11 mouse cellular contexts compared by ENCODE assay signal in the genomic region with DNA sequence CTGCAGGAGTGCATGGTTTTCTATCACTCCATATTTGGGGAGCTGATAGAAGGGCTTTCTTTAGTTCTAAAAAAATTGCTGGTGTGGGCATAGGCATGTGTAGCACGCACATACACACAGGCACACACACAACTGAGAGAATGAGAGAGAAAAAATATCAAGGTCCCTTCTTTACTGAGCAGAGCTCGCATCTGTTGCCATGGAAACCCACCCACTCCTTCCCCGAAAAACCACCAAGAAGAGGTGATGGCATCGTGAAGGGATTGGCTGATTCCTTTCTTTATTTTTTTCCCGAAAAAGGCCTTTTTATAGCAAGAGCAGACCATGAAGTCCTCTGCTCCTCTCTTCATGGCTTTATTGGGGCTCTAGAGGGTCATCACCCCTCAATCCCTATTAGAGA. TPM values are rescaled to one million over a fixed set of nuclear protein-coding genes. Genes with fewer than 3 reads are reported as not detected.
DNase-seq lines count a peak whose midpoint lies in the region; ATAC-seq and TF ChIP-seq lines count a peak whose summit lies in the region.
"Had no signal": no experiment of that assay in that cellular context is flagged by ENCODE, and none has a peak within 500 bp of the region (broad histone marks: within the 10 kb centered on the region; RNA-seq: fewer than 3 reads in every experiment).

No protein-coding gene starts in this region.

- no peaks in the 10 kb centered on the region for H3K36me3 ChIP-seq in forebrain, embryonic 11.5 days (ENCODE audit: control insufficient read depth, insufficient read depth, low read length)
- no peaks in the 10 kb centered on the region for H3K36me3 ChIP-seq in forebrain, embryonic 10.5 days (replicated peaks)
- H3K36me3 ChIP-seq: kidney, embryonic 15.5 days; liver, embryonic 13.5 days had no signal

- peak; percentile 4 for DNase-seq in forebrain, embryonic 11.5 days (ENCODE audit: low spot score)
- DNase-seq in forebrain, embryonic 10.5 days (ENCODE audit: extremely low spot score, low spot score) = no peak
- peak; percentile 14 for DNase-seq in thymus, postnatal 14 days
- no peak for DNase-seq in thymus, postnatal 0 days (ENCODE audit: low spot score)
- peak; percentile 80 to 86 for DNase-seq in left cerebral cortex, adult 2 months (ENCODE audit: extremely low spot score in 1 of 2, low spot score in 2 of 2)
- DNase-seq in telencephalon, adult 2 months (ENCODE audit: low read depth, low spot score) = peak; percentile 97
- DNase-seq in cerebellum, adult 11 months = no peak
- no peak for DNase-seq in c-Kit-positive CD71-positive TER-119-positive erythroid progenitor cells, embryonic 14.5 days (ENCODE audit: low spot score)
- DNase-seq: liver, embryonic 13.5 days had no signal

- intact Hi-C loops in left cerebral cortex, adult 2 months (cut with DNase I) = no loop called here

- 65% methylated on average over 5 of the region's 5 CpGs for WGBS in forebrain, embryonic 11.5 days
- WGBS in forebrain, embryonic 10.5 days = 69% methylated on average over 5 of the region's 5 CpGs

- H3K9me3 ChIP-seq in forebrain, embryonic 11.5 days (ENCODE audit: control insufficient read depth, low read length) = no peaks in the 10 kb centered on the region
- no peaks in the 10 kb centered on the region for H3K9me3 ChIP-seq in forebrain, embryonic 10.5 days
- H3K9me3 ChIP-seq: kidney, embryonic 15.5 days; liver, embryonic 13.5 days had no signal

- no peak overlapping the region for H3K4me3 ChIP-seq in forebrain, embryonic 11.5 days (ENCODE audit: low read depth, low read length)
- no peak overlapping the region for H3K4me3 ChIP-seq in forebrain, embryonic 10.5 days
- H3K4me3 ChIP-seq in left cerebral cortex, adult 2 months = no peak overlapping the region
- H3K4me3 ChIP-seq: kidney, embryonic 15.5 days; liver, embryonic 13.5 days had no signal

- no peak overlapping the region for H3K4me2 ChIP-seq in forebrain, embryonic 11.5 days (ENCODE audit: low read depth, low read length, severe bottlenecking)
- H3K4me2 ChIP-seq: kidney, embryonic 15.5 days; liver, embryonic 13.5 days had no signal

- ATAC-seq in forebrain, embryonic 11.5 days (replicated peaks; ENCODE audit: low FRiP score) = no peak

- H3K4me1 ChIP-seq in forebrain, embryonic 11.5 days (replicated peaks; ENCODE audit: control insufficient read depth, insufficient read depth, low read length) = no peaks in the 10 kb centered on the region
- H3K4me1 ChIP-seq in forebrain, embryonic 10.5 days = peaks cover 15% of the 10 kb centered on the region
- H3K4me1 ChIP-seq: liver, embryonic 13.5 days had no signal

- no peak for TF ChIP-seq CTCF in left cerebral cortex, adult 2 months (IDR thresholded peaks at IDR 0.05)

- no peak overlapping the region for H3K27ac ChIP-seq in forebrain, embryonic 11.5 days (ENCODE audit: low read depth, low read length)
- H3K27ac ChIP-seq in forebrain, embryonic 10.5 days = no peak overlapping the region
- H3K27ac ChIP-seq in left cerebral cortex, adult 2 months = peak overlapping the region; percentile 92
- H3K27ac ChIP-seq: kidney, embryonic 15.5 days; liver, embryonic 13.5 days; stomach, postnatal 0 days had no signal

- peaks cover 24% of the 10 kb centered on the region for H3K27me3 ChIP-seq in forebrain, embryonic 11.5 days (ENCODE audit: control insufficient read depth, insufficient read depth, low read length)
- H3K27me3 ChIP-seq in forebrain, embryonic 10.5 days (ENCODE audit: poor library complexity, severe bottlenecking) = peaks cover 53% of the 10 kb centered on the region

- no peak overlapping the region for H3K9ac ChIP-seq in forebrain, embryonic 11.5 days (ENCODE audit: low read length)
- H3K9ac ChIP-seq: kidney, embryonic 15.5 days; liver, embryonic 13.5 days had no signal

RNA-seq across cellular contexts. Expression of gene Npas4, which starts 3.9 kb away (rescaled TPM):
- not detected in 2 replicates for polyA plus RNA-seq in forebrain, embryonic 11.5 days (2014; fragmentation: Nextera tagmentation; extraction: Ambion mirVana)
- not detected in 2 replicates for polyA plus RNA-seq in forebrain, embryonic 10.5 days (2016; fragmentation: Nextera tagmentation; extraction: Ambion mirVana)
- not detected in 2 replicates for polyA plus RNA-seq in thymus, postnatal 0 days (2015; fragmentation: Nextera tagmentation; extraction: Ambion mirVana)
- 10 to 100 TPM; 21.7 to 33.7 TPM for total RNA-seq in left cerebral cortex, adult 2 months (2021)
- polyA plus RNA-seq: liver, embryonic 13.5 days had no signal

RNA-seq across cellular contexts. Expression of gene Slc29a2, which starts 29.6 kb away (rescaled TPM):
- 5.5 and 8.3 TPM in 2 replicates for polyA plus RNA-seq in forebrain, embryonic 11.5 days (2014; fragmentation: Nextera tagmentation; extraction: Ambion mirVana)
- 9.3 and 10.1 TPM in 2 replicates for polyA plus RNA-seq in forebrain, embryonic 10.5 days (2016; fragmentation: Nextera tagmentation; extraction: Ambion mirVana)
- 1.5 and 1.7 TPM in 2 replicates for polyA plus RNA-seq in thymus, postnatal 0 days (2015; fragmentation: Nextera tagmentation; extraction: Ambion mirVana)
- total RNA-seq in left cerebral cortex, adult 2 months (2021) = 10 to 100 TPM; 16.6 to 16.7 TPM

RNA-seq across cellular contexts. Expression of gene Mrpl11, which starts 32.1 kb away (rescaled TPM):
- 136 and 145 TPM in 2 replicates for polyA plus RNA-seq in forebrain, embryonic 11.5 days (2014; fragmentation: Nextera tagmentation; extraction: Ambion mirVana)
- 153 and 161 TPM in 2 replicates for polyA plus RNA-seq in forebrain, embryonic 10.5 days (2016; fragmentation: Nextera tagmentation; extraction: Ambion mirVana)
- 106 and 107 TPM in 2 replicates for polyA plus RNA-seq in thymus, postnatal 0 days (2015; fragmentation: Nextera tagmentation; extraction: Ambion mirVana)
- 10 to 100 TPM; 52.7 to 55.3 TPM for total RNA-seq in left cerebral cortex, adult 2 months (2021)

RNA-seq across cellular contexts. Expression of gene B4gat1, which starts 44.6 kb away (rescaled TPM):
- polyA plus RNA-seq in forebrain, embryonic 11.5 days (2014; fragmentation: Nextera tagmentation; extraction: Ambion mirVana) = 35.2 and 40.4 TPM in 2 replicates
- 36.2 and 38.4 TPM in 2 replicates for polyA plus RNA-seq in forebrain, embryonic 10.5 days (2016; fragmentation: Nextera tagmentation; extraction: Ambion mirVana)
- 23.8 and 24.1 TPM in 2 replicates for polyA plus RNA-seq in thymus, postnatal 0 days (2015; fragmentation: Nextera tagmentation; extraction: Ambion mirVana)
- 100 to 1,000 TPM; 109 to 131 TPM for total RNA-seq in left cerebral cortex, adult 2 months (2021)

RNA-seq across cellular contexts. Expression of gene AC124502.3, which starts 44.6 kb away (rescaled TPM):
- 4.0 and 4.2 TPM in 2 replicates for polyA plus RNA-seq in forebrain, embryonic 11.5 days (2014; fragmentation: Nextera tagmentation; extraction: Ambion mirVana)
- 2.8 and 3.6 TPM in 2 replicates for polyA plus RNA-seq in forebrain, embryonic 10.5 days (2016; fragmentation: Nextera tagmentation; extraction: Ambion mirVana)
- 0.94 and 1.3 TPM in 2 replicates for polyA plus RNA-seq in thymus, postnatal 0 days (2015; fragmentation: Nextera tagmentation; extraction: Ambion mirVana)
- total RNA-seq in left cerebral cortex, adult 2 months (2021) = 1 to 10 TPM; 4.9 to 5.8 TPM

Comparison
In these comparisons a context has a peak if more than half of its experiments do, and no peak if none do; other contexts are left out.
1. DNase-seq: peak in forebrain, embryonic 11.5 days (single experiment), thymus, postnatal 14 days (single experiment), left cerebral cortex, adult 2 months (2 of 2) and telencephalon, adult 2 months (single experiment); none in forebrain, embryonic 10.5 days (single experiment), thymus, postnatal 0 days (single experiment), cerebellum, adult 11 months (single experiment) and c-Kit-positive CD71-positive TER-119-positive erythroid progenitor cells, embryonic 14.5 days (single experiment).